Mouse (Mus musculus): Measurements from ENCODE around the gene Dennd1b. TPM values are rescaled to one million over a fixed set of nuclear protein-coding genes. Genes with fewer than 3 reads are reported as not detected.
A peak's percentile ranks its signal among the peaks of the same experiment; 100 is the strongest.

Dennd1b gene
- polyA plus RNA-seq, 1 experiment from 2014 or later: 6.7 TPM

DNA sequence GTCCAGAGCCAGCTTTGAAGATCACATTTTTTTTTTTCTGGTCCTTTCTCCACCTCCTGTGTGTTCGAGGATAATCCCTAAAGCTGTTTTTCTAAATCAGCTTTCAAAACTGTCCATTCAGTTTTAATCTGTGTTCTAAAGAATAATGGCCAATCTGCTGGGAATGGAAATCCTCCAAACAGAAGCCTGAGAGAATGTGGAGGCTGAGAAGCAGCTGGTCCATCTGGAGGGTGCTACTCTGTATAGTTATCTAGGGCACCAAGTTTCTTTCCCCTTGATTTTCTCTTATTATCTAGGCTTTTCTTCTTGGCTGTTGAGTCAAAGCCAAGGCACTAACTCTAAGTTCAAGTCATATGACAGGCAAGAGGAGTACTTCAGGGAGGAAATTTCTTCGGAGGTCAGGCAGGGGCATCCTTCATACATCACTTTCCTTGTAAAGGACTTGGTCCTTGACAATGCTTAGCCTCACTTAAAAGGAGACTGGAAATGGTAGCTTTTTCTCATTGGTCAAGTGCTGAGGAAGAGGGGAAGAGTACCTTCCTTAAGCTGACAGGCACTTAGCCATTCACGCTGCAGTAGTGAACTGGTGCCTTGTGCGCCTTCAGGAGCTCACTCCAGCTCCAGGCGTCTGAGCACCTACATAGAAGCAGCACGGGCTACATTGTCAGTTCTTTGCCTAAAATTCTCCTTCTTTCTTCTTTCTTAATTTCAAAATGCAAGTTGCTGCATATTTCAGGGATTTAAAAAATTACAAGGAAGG lies 32.6 kb downstream of the Dennd1b start:
- H3K27ac ChIP-seq (replicated peaks): no peak overlapping the region
- WGBS: 83% methylated on average over 6 of the region's 6 CpGs
- H3K36me3 ChIP-seq (replicated peaks): no peaks in the 10 kb centered on the region
- no peaks in the 10 kb centered on the region for H3K27me3 ChIP-seq (replicated peaks; ENCODE audit: low read depth, poor library complexity, severe bottlenecking)
- no peaks in the 10 kb centered on the region for H3K9me3 ChIP-seq
- DNase-seq (ENCODE audit: low spot score): no peak
- H3K4me3 ChIP-seq: no peak overlapping the region
- H3K4me1 ChIP-seq: peaks cover 6% of the 10 kb centered on the region; the same call in 1 of the 2 replicates

DNA sequence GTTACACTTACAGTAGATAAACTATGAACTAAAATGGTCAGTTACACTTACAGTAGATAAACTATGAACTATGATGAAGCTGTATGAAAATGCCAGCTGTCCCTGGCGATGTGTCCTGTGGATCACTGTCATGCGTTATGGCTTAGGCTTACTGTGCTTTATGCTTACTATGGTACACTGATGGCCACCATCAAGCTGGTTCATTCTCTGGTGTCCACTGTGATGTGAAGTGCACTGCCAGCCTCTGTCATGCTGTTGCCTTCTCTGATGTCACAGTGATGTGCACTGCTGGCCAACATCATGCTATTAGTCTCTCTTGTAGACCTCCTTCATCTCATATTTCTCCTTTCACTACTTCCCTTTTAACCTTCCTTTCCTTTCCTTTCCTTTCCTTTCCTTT lies 33.4 kb downstream of the Dennd1b start:
- no peaks in the 10 kb centered on the region for H3K9me3 ChIP-seq
- WGBS: 97% methylated on average over 2 of the region's 2 CpGs
- H3K36me3 ChIP-seq (replicated peaks): no peaks in the 10 kb centered on the region
- no peaks in the 10 kb centered on the region for H3K27me3 ChIP-seq (replicated peaks; ENCODE audit: low read depth, poor library complexity, severe bottlenecking)
- H3K27ac ChIP-seq (replicated peaks): no peak overlapping the region
- no peak for DNase-seq (ENCODE audit: low spot score)
- H3K4me3 ChIP-seq: no peak overlapping the region
- peaks cover 6% of the 10 kb centered on the region; the same call in 1 of the 2 replicates for H3K4me1 ChIP-seq

DNA sequence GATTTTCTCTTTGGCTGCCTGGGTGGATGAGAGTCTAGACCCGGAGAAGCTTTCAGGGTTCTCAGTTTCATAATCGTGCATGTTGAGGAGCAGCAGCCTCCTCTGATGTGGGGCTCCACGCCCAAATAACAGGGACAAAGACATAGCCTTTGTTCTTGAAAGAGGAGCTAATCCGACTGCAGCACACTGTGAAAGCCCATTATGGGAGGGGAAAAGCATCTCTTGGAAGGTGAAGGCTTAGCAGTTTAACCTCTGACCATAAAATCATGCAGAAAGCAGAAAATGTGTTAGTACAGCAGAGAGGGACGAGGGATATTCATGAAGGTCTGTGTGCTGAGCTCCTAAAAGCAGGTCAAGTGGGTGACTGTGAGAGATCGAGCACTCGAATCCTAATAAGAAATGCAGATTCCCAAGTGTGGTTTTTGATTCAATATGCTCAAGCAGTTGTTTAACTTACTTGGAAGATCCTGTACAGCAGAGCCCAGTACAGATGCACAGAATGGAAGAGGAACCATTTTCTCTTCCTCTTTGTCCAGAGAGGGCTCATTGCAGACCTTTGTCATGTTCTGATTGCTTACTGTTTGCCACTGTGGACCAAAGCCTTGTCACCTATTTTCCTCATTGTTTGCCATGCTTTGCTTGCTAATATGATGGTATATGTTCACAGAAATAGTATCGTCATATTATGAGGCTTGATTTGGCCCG lies 37.6 kb downstream of the Dennd1b start:
- no peak overlapping the region for H3K4me3 ChIP-seq
- H3K27me3 ChIP-seq (replicated peaks; ENCODE audit: low read depth, poor library complexity, severe bottlenecking): no peaks in the 10 kb centered on the region
- H3K36me3 ChIP-seq (replicated peaks): no peaks in the 10 kb centered on the region
- 44% methylated on average over 9 of the region's 9 CpGs for WGBS
- DNase-seq (ENCODE audit: low spot score): peak; percentile 12
- 0 out of 2 replicates have a peak, but pooled peaks cover 4% of the 10 kb centered on the region for H3K4me1 ChIP-seq
- H3K9me3 ChIP-seq: no peaks in the 10 kb centered on the region
- H3K27ac ChIP-seq (replicated peaks): 0 out of 2 replicates have a peak overlapping the region, but pooled peaks have one; percentile 26

DNA sequence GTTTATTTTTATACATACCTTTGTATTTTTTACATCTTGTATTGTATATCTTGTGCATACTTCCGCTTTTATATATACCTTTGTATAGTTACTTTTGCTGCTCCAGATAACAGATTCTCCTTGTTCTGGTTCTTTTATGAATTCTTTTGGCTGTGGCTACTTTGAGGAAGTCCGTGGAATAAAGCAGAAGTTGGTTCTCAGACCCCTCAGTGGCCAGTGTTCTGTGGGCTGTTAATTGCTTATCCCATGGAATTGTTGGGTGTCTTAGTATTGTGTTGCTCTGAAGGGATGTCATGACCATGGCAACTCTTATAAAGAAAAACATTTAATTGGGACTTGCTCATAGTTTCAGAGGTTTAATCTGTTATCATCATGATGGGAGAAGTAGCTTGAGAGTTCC lies 40.3 kb downstream of the Dennd1b start:
- no peak overlapping the region for H3K27ac ChIP-seq (replicated peaks)
- no peak overlapping the region for H3K4me3 ChIP-seq
- H3K4me1 ChIP-seq: 0 out of 2 replicates have a peak, but pooled peaks cover 4% of the 10 kb centered on the region
- no peaks in the 10 kb centered on the region for H3K27me3 ChIP-seq (replicated peaks; ENCODE audit: low read depth, poor library complexity, severe bottlenecking)
- H3K36me3 ChIP-seq (replicated peaks): no peaks in the 10 kb centered on the region
- WGBS: 90% methylated on average over 2 of the region's 2 CpGs
- no peaks in the 10 kb centered on the region for H3K9me3 ChIP-seq
- DNase-seq (ENCODE audit: low spot score): no peak

DNA sequence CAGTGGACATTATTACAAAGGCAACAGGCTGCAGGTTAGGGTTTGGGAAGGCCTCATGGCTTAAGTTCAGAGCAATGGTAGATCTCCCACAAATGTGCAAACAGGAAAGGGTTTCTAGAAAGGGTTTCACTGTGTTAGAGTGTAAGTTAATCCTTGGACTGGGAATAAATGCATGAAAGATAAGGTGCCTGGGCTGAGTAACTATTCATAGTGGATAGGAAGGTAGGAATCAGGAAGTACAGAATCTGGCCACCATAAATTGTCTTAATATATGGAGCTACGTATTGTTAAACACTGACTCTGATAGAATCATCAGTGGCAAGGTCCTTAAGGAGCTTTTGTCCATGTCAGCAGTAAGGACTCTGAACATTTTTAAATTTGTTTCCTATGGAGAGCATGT lies 42.8 kb downstream of the Dennd1b start:
- WGBS: 94% methylated on average over 1 of the region's 1 CpGs
- H3K27ac ChIP-seq (replicated peaks): no peak overlapping the region
- no peaks in the 10 kb centered on the region for H3K4me1 ChIP-seq
- no peak overlapping the region for H3K4me3 ChIP-seq
- no peaks in the 10 kb centered on the region for H3K27me3 ChIP-seq (replicated peaks; ENCODE audit: low read depth, poor library complexity, severe bottlenecking)
- no peaks in the 10 kb centered on the region for H3K9me3 ChIP-seq
- no peak for DNase-seq (ENCODE audit: low spot score)
- H3K36me3 ChIP-seq (replicated peaks): no peaks in the 10 kb centered on the region

DNA sequence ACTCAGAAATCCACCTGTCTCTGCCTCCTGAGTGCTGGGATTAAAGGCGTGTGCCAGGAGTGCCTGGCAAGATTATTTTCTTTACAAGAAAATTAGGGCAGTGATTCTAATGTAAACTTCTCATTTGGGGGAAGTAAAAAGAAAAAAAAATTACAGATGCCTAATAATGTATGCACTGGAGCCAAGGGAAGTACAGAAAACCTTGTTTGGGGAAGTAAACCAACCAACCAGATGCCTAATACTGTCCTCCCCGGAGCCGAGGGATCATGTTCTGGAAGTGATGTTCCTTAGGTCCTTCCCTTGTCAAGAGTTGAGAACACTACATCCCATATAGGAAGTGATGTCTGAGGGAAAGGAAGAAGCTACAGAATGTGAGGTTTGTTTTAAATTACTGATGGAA lies 44.2 kb downstream of the Dennd1b start:
- DNase-seq (ENCODE audit: low spot score): no peak
- no peaks in the 10 kb centered on the region for H3K9me3 ChIP-seq
- H3K4me1 ChIP-seq: no peaks in the 10 kb centered on the region
- H3K36me3 ChIP-seq (replicated peaks): no peaks in the 10 kb centered on the region
- no peak overlapping the region for H3K4me3 ChIP-seq
- H3K27me3 ChIP-seq (replicated peaks; ENCODE audit: low read depth, poor library complexity, severe bottlenecking): no peaks in the 10 kb centered on the region
- 91% methylated on average over 3 of the region's 3 CpGs for WGBS
- H3K27ac ChIP-seq (replicated peaks): no peak overlapping the region

DNA sequence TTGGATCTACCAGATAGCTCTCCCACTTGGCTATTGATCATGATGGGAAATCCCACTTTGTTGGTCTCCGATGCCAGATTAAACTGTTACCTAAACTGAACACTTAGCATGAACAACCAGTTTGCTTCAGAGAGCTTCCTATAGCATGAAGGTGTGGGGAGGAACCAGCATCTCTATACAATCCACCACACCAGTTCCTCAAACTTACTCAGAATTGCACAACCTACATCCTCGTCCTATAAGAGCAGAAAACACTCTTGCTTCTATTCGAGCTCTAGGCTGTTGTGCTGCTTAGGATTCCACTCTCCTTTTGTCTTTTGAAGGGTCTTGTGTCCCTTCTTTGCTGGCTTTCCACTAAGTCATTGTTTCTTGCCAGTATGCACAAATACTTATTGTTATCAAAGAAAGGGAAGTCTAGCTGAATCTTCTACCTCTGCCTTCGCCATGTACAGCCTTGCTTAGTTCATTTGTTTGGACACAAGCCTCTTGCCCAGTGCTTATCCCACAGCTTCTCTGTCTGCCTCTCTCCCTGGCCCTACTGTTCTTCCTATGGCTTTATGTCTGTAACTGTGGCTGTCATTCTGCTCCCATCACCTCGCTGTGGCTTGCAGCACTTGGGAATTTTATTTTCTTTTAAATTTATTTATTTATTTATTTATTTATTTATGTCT lies 52.0 kb downstream of the Dennd1b start:
- H3K4me1 ChIP-seq: no peaks in the 10 kb centered on the region
- DNase-seq (ENCODE audit: low spot score): no peak
- no peaks in the 10 kb centered on the region for H3K9me3 ChIP-seq
- no peaks in the 10 kb centered on the region for H3K36me3 ChIP-seq (replicated peaks)
- H3K27ac ChIP-seq (replicated peaks): no peak overlapping the region
- H3K4me3 ChIP-seq: no peak overlapping the region
- 69% methylated on average over 5 of the region's 5 CpGs for WGBS
- H3K27me3 ChIP-seq (replicated peaks; ENCODE audit: low read depth, poor library complexity, severe bottlenecking): no peaks in the 10 kb centered on the region

DNA sequence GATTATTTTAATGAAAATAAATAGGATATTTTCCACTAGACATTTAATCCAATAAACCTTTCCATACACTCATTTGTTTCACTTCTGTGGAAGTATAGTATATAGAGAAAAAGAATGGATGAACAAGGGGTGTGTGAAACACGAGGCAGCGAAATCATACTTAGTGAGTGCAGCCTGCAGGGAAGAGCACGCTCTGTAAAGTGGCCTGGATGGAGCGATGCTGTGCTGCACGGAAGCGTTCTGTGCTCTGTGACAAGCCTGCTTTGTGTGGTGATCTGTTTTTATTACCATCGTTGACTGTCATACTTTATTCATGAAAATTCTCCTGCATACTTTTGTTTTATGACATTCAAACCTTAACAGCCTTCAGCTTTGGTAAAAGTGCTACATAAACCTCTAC lies 58.1 kb downstream of the Dennd1b start:
- H3K4me1 ChIP-seq: no peaks in the 10 kb centered on the region
- no peak overlapping the region for H3K4me3 ChIP-seq
- no peaks in the 10 kb centered on the region for H3K9me3 ChIP-seq
- 65% methylated on average over 7 of the region's 7 CpGs for WGBS
- no peak for DNase-seq (ENCODE audit: low spot score)
- no peaks in the 10 kb centered on the region for H3K27me3 ChIP-seq (replicated peaks; ENCODE audit: low read depth, poor library complexity, severe bottlenecking)
- no peaks in the 10 kb centered on the region for H3K36me3 ChIP-seq (replicated peaks)
- H3K27ac ChIP-seq (replicated peaks): no peak overlapping the region

DNA sequence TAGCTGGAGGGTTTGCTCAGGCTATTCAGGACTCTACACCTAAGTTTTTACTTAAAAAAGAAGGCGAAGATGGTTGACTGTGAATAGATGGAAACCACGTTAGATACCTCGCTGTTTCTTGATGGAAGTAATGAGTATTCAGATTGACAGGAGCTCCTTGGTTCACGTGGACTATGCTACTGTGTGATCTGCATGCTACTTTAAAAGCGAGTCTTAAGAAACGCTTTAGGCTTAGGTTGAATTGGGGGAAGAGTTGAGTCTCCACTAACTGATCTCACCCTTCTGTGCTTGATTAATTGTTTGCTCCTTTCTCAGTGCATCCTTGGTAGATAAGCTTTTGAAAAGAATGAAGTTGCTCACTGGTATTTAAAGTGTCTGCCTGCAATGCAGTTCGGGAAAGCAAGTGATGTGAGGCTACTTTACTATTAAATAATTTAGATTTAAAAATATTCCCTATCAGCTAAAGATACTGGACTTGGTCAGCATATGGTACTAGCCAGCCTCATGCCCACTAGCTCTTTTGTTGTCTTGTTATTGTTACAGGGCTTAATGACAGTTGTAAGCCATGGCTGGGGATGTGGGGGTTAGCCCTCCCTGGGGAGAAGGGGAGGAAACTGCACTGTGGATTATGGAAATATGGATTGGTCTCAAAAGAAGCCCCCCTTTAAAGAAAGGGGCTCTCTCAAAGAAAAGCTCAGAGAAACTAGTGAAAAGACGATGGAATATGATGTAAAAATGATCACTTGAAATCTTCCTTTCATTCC lies 62.8 kb downstream of the Dennd1b start:
- no peak overlapping the region for H3K27ac ChIP-seq (replicated peaks)

DNA sequence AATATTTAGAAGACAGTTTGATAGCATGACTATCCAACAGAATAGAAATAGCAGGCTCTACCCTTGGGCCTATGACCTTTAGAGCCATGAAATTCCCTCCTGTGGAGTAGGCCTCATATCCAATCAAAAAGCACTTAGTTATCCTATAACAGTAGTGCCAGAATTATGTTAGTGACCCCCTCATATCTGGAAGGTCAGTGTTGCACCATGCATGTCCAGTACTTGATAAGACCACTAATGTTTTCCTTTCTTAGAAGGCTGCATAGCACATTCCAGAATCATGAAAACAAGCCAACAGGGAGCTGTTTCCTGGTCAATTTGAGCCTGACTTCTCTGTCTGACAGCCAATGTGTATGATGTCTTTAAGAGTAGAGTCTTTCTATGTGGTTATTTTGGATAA lies 66.3 kb downstream of the Dennd1b start:
- H3K4me3 ChIP-seq: no peak overlapping the region

More for the DNA sequence above, 62.8 kb downstream of the Dennd1b start:
- Histone ChIP-seq H3K9me3 (no peaks in the 10 kb centered on the region), H3K36me3 (replicated peaks) (no peaks in the 10 kb centered on the region), H3K4me1 (no peaks in the 10 kb centered on the region), H3K27me3 (replicated peaks; ENCODE audit: low read depth, poor library complexity, severe bottlenecking) (no peaks in the 10 kb centered on the region), H3K4me3 (no peak overlapping the region)
- 61% methylated on average over 8 of the region's 8 CpGs for WGBS
- no peak for DNase-seq (ENCODE audit: low spot score)

DNA sequence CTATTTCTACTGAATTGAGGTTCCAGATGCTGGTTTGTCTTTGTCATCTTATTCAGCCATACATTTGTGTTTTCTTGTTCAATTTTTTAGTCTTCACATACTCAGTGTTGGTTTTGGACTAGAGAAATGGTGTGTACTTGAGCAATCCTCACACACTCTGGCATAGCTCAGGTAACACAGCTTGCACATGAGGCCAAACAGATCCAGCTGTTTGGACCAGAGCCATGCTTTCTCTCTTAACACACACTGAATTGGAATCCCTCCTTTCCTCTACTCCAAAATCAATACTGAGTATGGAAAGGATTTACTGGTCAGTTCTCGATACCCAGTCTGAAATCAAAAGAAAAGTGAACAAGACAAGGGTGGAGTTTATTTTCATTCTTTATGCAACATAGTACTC lies 69.2 kb downstream of the Dennd1b start:
- Histone ChIP-seq H3K27me3 (replicated peaks; ENCODE audit: low read depth, poor library complexity, severe bottlenecking) (no peaks in the 10 kb centered on the region), H3K27ac (replicated peaks) (no peak overlapping the region), H3K36me3 (replicated peaks) (no peaks in the 10 kb centered on the region), H3K4me1 (no peaks in the 10 kb centered on the region), H3K9me3 (no peaks in the 10 kb centered on the region), H3K4me3 (no peak overlapping the region)
- no peak for DNase-seq (ENCODE audit: low spot score)
- WGBS: 89% methylated on average over 1 of the region's 1 CpGs

More for the DNA sequence above, 66.3 kb downstream of the Dennd1b start:
- no peaks in the 10 kb centered on the region for H3K36me3 ChIP-seq (replicated peaks)
- no peaks in the 10 kb centered on the region for H3K9me3 ChIP-seq
- no peak for DNase-seq (ENCODE audit: low spot score)
- H3K27ac ChIP-seq (replicated peaks): no peak overlapping the region
- no peaks in the 10 kb centered on the region for H3K27me3 ChIP-seq (replicated peaks; ENCODE audit: low read depth, poor library complexity, severe bottlenecking)
- no peaks in the 10 kb centered on the region for H3K4me1 ChIP-seq

DNA sequence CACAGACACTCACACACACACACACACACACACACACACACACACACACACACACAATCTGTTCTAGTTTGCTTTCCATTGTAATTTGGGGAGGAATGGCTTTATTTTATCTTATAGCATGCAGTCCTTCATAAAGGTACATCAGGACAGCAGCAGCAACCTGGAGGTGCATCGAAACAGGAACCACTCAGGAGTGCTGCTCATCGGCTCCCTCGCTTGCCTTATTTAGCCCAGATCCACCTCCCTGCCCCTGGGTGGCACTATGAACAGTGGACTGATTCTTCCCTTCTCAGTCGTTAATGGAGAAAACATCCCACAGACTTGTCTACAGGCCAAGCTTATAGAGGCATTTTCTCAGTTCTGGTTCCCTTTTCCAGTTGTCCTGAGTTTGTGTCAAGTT lies 71.9 kb downstream of the Dennd1b start:
- Histone ChIP-seq H3K4me3 (no peak overlapping the region), H3K9me3 (no peaks in the 10 kb centered on the region), H3K27ac (replicated peaks) (no peak overlapping the region), H3K36me3 (replicated peaks) (no peaks in the 10 kb centered on the region), H3K27me3 (replicated peaks; ENCODE audit: low read depth, poor library complexity, severe bottlenecking) (no peaks in the 10 kb centered on the region), H3K4me1 (no peaks in the 10 kb centered on the region)
- 64% methylated on average over 4 of the region's 4 CpGs for WGBS
- no peak for DNase-seq (ENCODE audit: low spot score)
